Mouse (Mus musculus): ENCODE measurements around the gene Kmt2d. TPM values are rescaled to one million over a fixed set of nuclear protein-coding genes. Genes with fewer than 3 reads are reported as not detected.

Gene Kmt2d
- polyA plus RNA-seq, 1 experiment from 2014 or later = 8.9 TPM

DNA sequence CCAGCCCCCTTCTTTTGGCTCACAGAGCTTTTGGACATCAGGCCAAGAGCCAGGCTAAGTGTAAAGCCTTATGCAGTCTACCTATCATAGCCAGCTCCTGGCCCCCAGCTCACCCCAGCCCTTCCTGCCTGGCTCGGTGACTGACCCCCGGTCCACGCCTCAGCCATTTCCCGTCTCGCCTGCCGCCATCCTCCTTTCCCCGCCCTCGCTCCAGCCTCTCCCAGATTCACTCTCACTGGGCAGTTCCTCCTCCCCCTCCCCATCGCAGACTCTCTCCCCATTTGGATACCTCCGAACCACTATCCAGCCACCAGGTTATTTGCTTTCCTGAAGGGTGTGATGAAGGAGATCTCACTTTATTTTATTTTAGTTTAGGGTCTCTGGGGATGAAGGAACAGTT lies 26.5 kb upstream of the Kmt2d start:
- Histone ChIP-seq H3K4me1 (peaks cover 55% of the 10 kb centered on the region), H3K4me3 (peak overlapping the region; percentile 50), H3K27me3 (replicated peaks) (peaks cover 82% of the 10 kb centered on the region), H3K4me2 (peak overlapping the region; percentile 100), H3K36me3 (no peaks in the 10 kb centered on the region), H3K9ac (peak overlapping the region; percentile 73), H3K27ac (replicated peaks) (no peak overlapping the region), H3K9me3 (no peaks in the 10 kb centered on the region)
- 5% methylated on average over 10 of the region's 10 CpGs for WGBS
- no peak for ATAC-seq (ENCODE audit: extremely low read depth, insufficient number of reproducible peaks, low FRiP score, low TSS enrichment)

- Histone ChIP-seq H3K4me1 (peaks cover 62% of the 10 kb centered on the region), H3K9ac (peak overlapping the region; percentile 80), H3K27ac (replicated peaks) (peak overlapping the region; percentile 36), H3K4me3 (peak overlapping the region; percentile 64), H3K9me3 (no peaks in the 10 kb centered on the region), H3K4me2 (peak overlapping the region; percentile 100), H3K27me3 (replicated peaks) (peaks cover 94% of the 10 kb centered on the region), H3K36me3 (no peaks in the 10 kb centered on the region)
- 2% methylated on average over 41 of the region's 41 CpGs for WGBS
- ATAC-seq (ENCODE audit: extremely low read depth, insufficient number of reproducible peaks, low FRiP score, low TSS enrichment) = no peak
These were observed 24.9 kb upstream of the Kmt2d start for GRCm38 (mm10) chr15:98895635-98896589.

- WGBS = 5% methylated on average over 38 of the region's 38 CpGs
- no peaks in the 10 kb centered on the region for H3K9me3 ChIP-seq
These were observed 24.0 kb upstream of the Kmt2d start for GRCm38 (mm10) chr15:98894746-98895634.

DNA sequence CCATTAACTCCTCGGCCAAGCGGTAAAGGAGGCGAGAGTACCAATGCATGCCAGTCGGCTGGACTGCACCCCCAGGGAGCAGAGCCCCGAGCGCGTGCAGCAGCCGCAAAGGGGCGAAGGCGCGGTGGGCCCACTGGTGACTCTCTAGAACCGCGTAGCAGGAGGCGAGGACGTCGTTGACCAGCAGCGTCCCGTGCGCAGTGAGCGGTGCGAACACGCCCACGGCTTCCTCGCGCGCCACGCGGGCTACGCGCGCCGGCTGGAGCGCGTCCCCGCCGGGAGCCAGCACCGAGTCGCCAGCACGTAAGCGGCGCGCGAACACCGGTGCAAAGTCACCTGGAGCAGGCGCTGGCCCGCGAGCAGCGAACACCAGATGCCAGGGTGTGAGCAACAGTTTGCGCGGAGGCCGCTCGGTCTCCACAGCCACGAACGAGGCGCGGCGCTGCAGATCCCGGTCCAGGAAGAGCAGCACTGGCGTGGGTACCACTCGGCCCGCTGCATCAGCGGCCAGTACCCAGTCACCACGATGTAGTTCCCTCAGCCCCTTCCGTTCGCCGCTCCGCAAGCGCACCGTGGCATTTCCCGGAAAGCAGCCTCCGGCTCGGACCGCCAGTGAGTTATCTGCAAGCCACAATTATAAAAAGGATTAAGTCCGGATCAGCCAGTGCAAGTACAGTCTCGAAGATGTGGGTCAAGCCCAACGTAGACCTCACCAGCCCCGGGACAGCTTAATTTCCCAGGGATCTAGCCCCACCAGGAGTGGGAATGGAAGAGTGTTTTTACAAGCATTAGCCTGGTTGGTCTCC lies 23.1 kb upstream of the Kmt2d start, which contains the start of gene Rhebl1:
Gene Rhebl1 (minus strand): TSS at position 601 of the 806 bp plus-strand sequence.
- ATAC-seq (ENCODE audit: extremely low read depth, insufficient number of reproducible peaks, low FRiP score, low TSS enrichment) = no peak
- Histone ChIP-seq H3K4me3 (peak within 1 kb of the TSS; percentile 64), H3K27ac (replicated peaks) (0 out of 2 replicates have a peak within 1 kb of the TSS, but pooled peaks have one; percentile 34), H3K27me3 (replicated peaks) (peaks cover 78% of the 10 kb centered on the region), H3K9me3 (no peaks in the 10 kb centered on the region), H3K4me2 (peak within 1 kb of the TSS; percentile 100), H3K36me3 (no peaks in the 10 kb centered on the region), H3K9ac (peak within 1 kb of the TSS; percentile 80), H3K4me1 (peaks cover 62% of the 10 kb centered on the region)
- WGBS = under 1% methylated on average over 74 of the region's 77 CpGs

More at GRCm38 (mm10) chr15:98894746-98895634, 24.0 kb upstream of the Kmt2d start:
- Histone ChIP-seq H3K27me3 (replicated peaks) (peaks cover 86% of the 10 kb centered on the region), H3K4me1 (peaks cover 62% of the 10 kb centered on the region), H3K36me3 (no peaks in the 10 kb centered on the region), H3K27ac (replicated peaks) (0 out of 2 replicates have a peak overlapping the region, but pooled peaks have one; percentile 34), H3K4me2 (peak overlapping the region; percentile 100), H3K9ac (peak overlapping the region; percentile 80), H3K4me3 (peak overlapping the region; percentile 64)
- no peak for ATAC-seq (ENCODE audit: extremely low read depth, insufficient number of reproducible peaks, low FRiP score, low TSS enrichment)

DNA sequence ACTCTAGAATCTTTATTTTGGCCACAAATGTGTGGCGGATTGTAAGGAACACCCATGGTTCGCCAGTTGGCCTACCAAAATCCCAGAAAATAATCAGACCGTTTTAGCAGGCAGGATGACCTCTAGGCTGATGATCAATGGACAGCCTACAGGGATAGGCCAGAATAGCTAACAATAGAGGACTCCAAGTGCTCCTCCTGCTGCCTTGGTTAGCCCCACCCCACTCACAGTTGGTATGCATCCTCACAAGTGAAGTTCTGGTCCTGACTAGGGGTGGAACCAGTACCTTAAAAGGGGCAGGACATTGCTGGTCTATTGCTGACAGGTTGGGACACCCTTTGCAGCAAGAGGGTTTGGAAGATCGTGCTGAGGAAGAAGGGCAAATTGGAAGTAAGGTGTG lies 22.0 kb upstream of the Kmt2d start:
- Histone ChIP-seq H3K4me1 (peaks cover 54% of the 10 kb centered on the region), H3K9ac (no peak overlapping the region), H3K36me3 (no peaks in the 10 kb centered on the region), H3K4me2 (peak overlapping the region; percentile 100; the same call in 1 of the 2 replicates), H3K4me3 (peak overlapping the region; percentile 64; the same call in 1 of the 2 replicates), H3K27ac (replicated peaks) (no peak overlapping the region), H3K9me3 (no peaks in the 10 kb centered on the region), H3K27me3 (replicated peaks) (peaks cover 67% of the 10 kb centered on the region)
- no peak for ATAC-seq (ENCODE audit: extremely low read depth, insufficient number of reproducible peaks, low FRiP score, low TSS enrichment)
- 58% methylated on average over 4 of the region's 4 CpGs for WGBS

DNA sequence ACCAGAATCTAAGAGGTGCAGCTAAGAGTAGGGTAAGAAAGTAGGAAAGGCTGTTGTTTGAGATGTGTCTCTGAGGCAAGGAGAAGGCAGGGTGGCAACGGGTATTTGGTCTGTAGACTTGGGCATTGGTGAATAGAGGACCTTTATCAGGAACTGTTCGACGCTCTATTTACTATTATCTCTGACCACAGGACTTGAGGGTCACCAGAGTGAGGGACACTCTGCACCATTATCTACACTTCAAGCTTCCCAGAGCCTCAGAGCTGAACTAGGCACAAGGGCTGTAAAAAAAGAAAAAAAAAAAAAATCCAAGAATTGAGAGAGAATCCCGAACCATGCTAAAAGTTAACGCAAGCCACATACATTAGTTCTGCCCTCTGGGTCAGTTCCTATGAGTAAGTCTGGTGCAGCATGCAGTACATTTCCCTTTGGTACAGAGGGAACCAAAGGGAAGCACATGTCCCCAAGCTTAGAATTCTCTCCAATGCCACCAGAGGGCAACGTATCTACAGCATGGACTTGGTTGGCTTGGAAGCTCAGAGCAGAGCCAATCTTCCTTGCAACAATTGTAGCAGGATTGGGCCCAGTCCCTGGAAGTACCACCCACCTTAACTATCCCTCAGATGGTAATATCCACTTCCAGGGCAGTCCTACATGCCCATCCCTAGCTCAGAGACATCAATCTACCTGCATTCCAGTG lies 21.1 kb upstream of the Kmt2d start:
- H3K9ac ChIP-seq = 0 out of 2 replicates have a peak overlapping the region, but pooled peaks have one; percentile 54
- H3K4me1 ChIP-seq = peaks cover 44% of the 10 kb centered on the region
- H3K27me3 ChIP-seq (replicated peaks) = peaks cover 57% of the 10 kb centered on the region
- no peak overlapping the region for H3K27ac ChIP-seq (replicated peaks)
- peak overlapping the region; percentile 59; the same call in 1 of the 2 replicates for H3K4me2 ChIP-seq
- no peak overlapping the region for H3K4me3 ChIP-seq
- no peaks in the 10 kb centered on the region for H3K36me3 ChIP-seq
- no peak for ATAC-seq (ENCODE audit: extremely low read depth, insufficient number of reproducible peaks, low FRiP score, low TSS enrichment)
- 26% methylated on average over 6 of the region's 6 CpGs for WGBS
- no peaks in the 10 kb centered on the region for H3K9me3 ChIP-seq

DNA sequence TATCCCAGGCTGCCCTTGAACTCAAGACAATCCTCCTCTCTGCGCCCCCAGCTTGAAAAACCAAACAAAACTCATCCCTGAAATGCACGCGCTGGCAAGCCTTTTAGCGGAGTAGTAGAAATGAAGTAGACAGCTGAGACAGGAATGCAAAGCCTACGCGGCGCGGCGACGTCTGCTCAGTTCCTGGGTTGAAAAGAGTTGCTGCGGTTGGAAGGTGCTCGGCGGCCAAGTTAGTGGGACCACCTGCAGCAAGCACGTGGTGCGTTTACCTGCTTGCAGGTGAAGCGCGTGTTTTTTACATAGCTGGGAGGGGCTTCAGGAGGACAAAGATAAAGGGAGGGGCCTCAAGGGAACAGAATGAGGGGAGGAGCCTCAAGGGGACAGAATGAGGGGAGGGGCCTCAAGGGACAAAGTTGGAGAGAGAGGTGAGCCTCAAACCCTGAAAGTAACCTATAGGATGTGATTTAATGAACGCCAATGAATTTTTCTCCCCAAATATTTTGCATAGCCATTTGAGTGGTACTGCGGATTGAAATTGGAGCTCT lies 20.3 kb upstream of the Kmt2d start:
- peaks cover 51% of the 10 kb centered on the region for H3K27me3 ChIP-seq (replicated peaks)
- ATAC-seq (ENCODE audit: extremely low read depth, insufficient number of reproducible peaks, low FRiP score, low TSS enrichment) = 0 out of 2 replicates have a peak, but pooled peaks have one; percentile 9
- H3K9ac ChIP-seq = peak overlapping the region; percentile 54
- H3K4me1 ChIP-seq = peaks cover 36% of the 10 kb centered on the region
- H3K36me3 ChIP-seq = no peaks in the 10 kb centered on the region
- WGBS = 13% methylated on average over 19 of the region's 19 CpGs
- no peaks in the 10 kb centered on the region for H3K9me3 ChIP-seq
- H3K27ac ChIP-seq (replicated peaks) = no peak overlapping the region
- H3K4me2 ChIP-seq = peak overlapping the region; percentile 59
- peak overlapping the region; percentile 26; the same call in 1 of the 2 replicates for H3K4me3 ChIP-seq

- whole genome bisulfite sequencing = 82% methylated on average over 7 of the region's 7 CpGs
- Histone ChIP-seq H3K4me3 (no peak overlapping the region), H3K4me1 (peaks cover 6% of the 10 kb centered on the region)
These were observed 16.5 kb upstream of the Kmt2d start for GRCm38 (mm10) chr15:98887526-98887925.

DNA sequence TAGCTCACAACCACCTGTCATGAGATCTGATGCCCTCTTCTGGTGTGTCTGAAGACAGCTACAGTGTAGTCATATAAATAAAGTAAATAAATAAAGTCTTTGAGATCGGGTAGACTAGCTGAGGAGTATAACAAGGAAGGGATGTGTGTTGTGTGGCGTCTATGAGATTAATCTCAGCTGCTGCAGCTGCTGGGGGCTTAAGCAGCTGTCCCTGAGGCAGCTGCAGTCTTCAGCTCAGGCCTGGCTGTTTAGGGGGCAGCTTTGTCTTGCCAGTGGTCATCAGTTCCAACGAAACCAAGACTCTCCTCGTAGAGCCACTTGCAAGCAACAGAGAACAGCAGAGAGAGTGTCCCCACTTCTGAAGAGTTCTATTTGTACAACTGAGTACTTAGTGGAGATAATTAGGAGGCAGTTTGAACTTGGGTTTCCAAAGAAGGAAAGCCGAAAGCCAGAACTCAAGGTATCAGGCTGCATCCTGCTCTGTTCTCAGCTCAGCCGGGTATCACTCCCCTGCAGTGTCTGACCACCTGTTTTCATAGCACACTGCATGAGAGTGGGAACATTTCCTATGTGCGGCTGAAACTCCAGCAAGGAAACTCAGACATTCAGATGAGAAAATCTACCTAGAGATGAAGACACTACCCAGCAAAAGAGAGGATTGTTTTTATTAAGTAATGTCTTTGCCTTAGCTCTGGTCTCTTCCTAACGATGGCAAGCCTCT lies 15.8 kb upstream of the Kmt2d start:
- WGBS = 53% methylated on average over 8 of the region's 8 CpGs
- Histone ChIP-seq H3K9ac (no peak overlapping the region), H3K27ac (replicated peaks) (no peak overlapping the region), H3K4me3 (no peak overlapping the region), H3K4me1 (peaks cover 6% of the 10 kb centered on the region), H3K4me2 (no peak overlapping the region), H3K27me3 (replicated peaks) (peaks cover 11% of the 10 kb centered on the region; the same call in 1 of the 2 replicates), H3K36me3 (no peaks in the 10 kb centered on the region), H3K9me3 (no peaks in the 10 kb centered on the region)
- no peak for ATAC-seq (ENCODE audit: extremely low read depth, insufficient number of reproducible peaks, low FRiP score, low TSS enrichment)

More at GRCm38 (mm10) chr15:98887526-98887925, 16.5 kb upstream of the Kmt2d start:
- H3K9me3 ChIP-seq = no peaks in the 10 kb centered on the region
- no peak overlapping the region for H3K27ac ChIP-seq (replicated peaks)
- H3K9ac ChIP-seq = no peak overlapping the region
- peaks cover 14% of the 10 kb centered on the region for H3K27me3 ChIP-seq (replicated peaks)
- ATAC-seq (ENCODE audit: extremely low read depth, insufficient number of reproducible peaks, low FRiP score, low TSS enrichment) = no peak
- H3K4me2 ChIP-seq = no peak overlapping the region
- H3K36me3 ChIP-seq = no peaks in the 10 kb centered on the region

Measured in heart, embryonic 13.5 days (tissue).